Mouse (Mus musculus): ENCODE data around the gene Cnpy2. TPM values are rescaled to one million over a fixed set of nuclear protein-coding genes. Genes with fewer than 3 reads are reported as not detected.

Cnpy2 gene
- polyA plus RNA-seq, 1 experiment from 2014 or later: 364 TPM

DNA sequence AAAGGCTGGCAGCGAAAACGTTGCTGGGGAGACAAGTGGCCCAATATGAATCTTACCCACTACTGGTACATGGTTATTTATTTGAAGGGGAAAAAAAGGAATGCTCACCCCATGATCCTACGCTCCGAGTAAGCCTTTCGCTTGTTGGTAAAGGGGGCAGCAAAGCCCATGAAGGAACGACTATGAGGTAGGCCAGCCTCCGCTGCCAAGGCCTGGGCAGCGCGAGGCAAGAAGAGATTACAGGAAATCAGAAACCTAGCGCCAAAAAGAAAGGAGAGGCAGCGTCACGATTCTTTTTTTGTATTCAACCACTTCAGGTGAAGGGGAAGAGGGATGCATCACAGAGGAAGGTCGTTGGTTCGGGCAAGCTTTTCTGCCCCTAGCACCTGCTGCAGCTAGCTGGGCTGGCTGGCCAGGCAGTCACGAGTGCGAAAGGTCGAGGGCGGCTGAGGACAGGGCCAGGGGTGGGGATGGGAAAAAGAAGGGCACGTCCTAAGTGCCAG, 45.7 kb downstream of the Cnpy2 start:
- WGBS: 20% methylated on average over 18 of the region's 19 CpGs
- H3K27ac ChIP-seq (replicated peaks; ENCODE audit: low read depth, low read length): peak overlapping the region; percentile 91
- peak overlapping the region; percentile 96 for H3K4me2 ChIP-seq (ENCODE audit: low read depth, low read length)
- H3K9ac ChIP-seq (ENCODE audit: low read depth, low read length): peak overlapping the region; percentile 68
- H3K36me3 ChIP-seq (ENCODE audit: control insufficient read depth, insufficient read depth, low read length): peaks cover 18% of the 10 kb centered on the region
- H3K4me3 ChIP-seq (ENCODE audit: low read depth, low read length): peak overlapping the region; percentile 69
- DNase-seq (ENCODE audit: low spot score) (no peak), ATAC-seq (ENCODE audit: low read depth) (no peak)
- no peaks in the 10 kb centered on the region for H3K9me3 ChIP-seq (ENCODE audit: control insufficient read depth, low read length)
- H3K27me3 ChIP-seq (replicated peaks; ENCODE audit: control insufficient read depth, insufficient read depth, low read length): no peaks in the 10 kb centered on the region
- peaks cover 4% of the 10 kb centered on the region; the same call in 1 of the 2 replicates for H3K4me1 ChIP-seq (ENCODE audit: control insufficient read depth, insufficient read depth, low read length)

DNA sequence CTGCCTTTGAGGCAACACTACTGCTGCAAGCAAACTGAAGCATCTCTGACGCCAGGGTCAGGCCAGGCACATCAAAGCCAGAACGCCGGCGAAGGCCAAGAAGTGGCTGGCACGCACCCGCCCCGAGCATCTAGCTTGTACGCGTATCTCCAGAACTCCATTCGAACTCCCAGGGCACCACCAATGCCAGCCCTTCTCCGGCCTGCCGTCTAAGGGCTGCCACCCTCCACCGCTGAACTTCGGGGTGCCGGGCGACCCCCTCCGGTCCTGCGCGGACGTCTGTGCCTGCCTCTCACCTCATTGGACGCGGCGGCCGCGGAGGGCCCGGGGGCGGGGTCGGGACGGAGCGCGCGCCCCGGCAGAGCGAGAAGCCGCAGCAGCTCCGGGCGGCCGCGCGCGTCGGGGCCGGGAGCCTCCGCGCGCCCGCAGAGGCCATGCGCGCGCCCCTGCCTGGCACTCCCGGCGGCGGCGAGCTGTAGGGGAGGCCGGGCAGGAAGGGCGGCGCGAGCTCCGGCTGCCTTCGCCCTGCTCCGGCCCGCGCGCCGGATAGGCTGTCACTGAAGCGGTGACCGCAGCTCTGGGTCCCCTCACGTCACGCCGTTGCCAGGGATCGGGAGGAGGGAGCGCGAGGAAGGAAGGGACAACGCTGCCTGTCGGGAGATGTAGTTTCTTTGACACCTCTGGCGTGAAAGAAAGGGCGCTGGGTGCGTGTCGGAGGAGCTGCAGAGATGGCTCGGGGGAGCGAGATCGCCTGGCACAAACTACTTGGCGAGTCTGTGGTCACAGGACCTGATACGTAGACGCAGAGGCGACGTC, 46.4 kb downstream of the Cnpy2 start, which contains the start of gene Coq10a:
TSS of gene Coq10a (minus strand) at position 596 of the 816 bp plus-strand sequence.
- Histone ChIP-seq H3K9me3 (ENCODE audit: control insufficient read depth, low read length) (no peaks in the 10 kb centered on the region), H3K4me2 (ENCODE audit: low read depth, low read length) (peak within 1 kb of the TSS; percentile 96), H3K4me3 (ENCODE audit: low read depth, low read length) (peak within 1 kb of the TSS; percentile 69), H3K4me1 (ENCODE audit: control insufficient read depth, insufficient read depth, low read length) (peaks cover 4% of the 10 kb centered on the region; the same call in 1 of the 2 replicates), H3K36me3 (ENCODE audit: control insufficient read depth, insufficient read depth, low read length) (peaks cover 11% of the 10 kb centered on the region), H3K27me3 (replicated peaks; ENCODE audit: control insufficient read depth, insufficient read depth, low read length) (no peaks in the 10 kb centered on the region), H3K27ac (replicated peaks; ENCODE audit: low read depth, low read length) (peak within 1 kb of the TSS; percentile 91), H3K9ac (ENCODE audit: low read depth, low read length) (peak within 1 kb of the TSS; percentile 68)
- WGBS: 0% methylated on average over 52 of the region's 87 CpGs
- ATAC-seq (ENCODE audit: low read depth): peak; percentile 95
- peak; percentile 96 for DNase-seq (ENCODE audit: low spot score)

DNA sequence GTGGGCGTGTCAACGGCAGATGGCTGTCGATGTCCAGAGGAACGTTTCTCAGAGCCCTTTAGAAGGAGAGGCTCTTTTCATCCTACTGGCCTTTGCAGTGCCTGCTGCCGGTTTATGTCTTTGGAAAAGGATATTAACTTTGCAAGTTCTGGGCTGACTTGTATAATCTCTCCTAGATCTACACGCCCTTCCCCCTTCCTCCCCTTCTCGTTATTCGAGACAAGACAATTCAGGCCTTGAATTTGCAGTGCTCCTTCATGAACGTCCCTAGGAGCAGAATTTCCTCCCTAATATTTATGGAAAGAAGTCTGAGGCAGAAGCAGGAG, 46.9 kb downstream of the Cnpy2 start:
- 7% methylated on average over 9 of the region's 9 CpGs for WGBS
- peak overlapping the region; percentile 68 for H3K9ac ChIP-seq (ENCODE audit: low read depth, low read length)
- ATAC-seq (ENCODE audit: low read depth): no peak
- H3K4me1 ChIP-seq (ENCODE audit: control insufficient read depth, insufficient read depth, low read length): peaks cover 4% of the 10 kb centered on the region; the same call in 1 of the 2 replicates
- peaks cover 8% of the 10 kb centered on the region; the same call in 1 of the 2 replicates for H3K36me3 ChIP-seq (ENCODE audit: control insufficient read depth, insufficient read depth, low read length)
- no peaks in the 10 kb centered on the region for H3K27me3 ChIP-seq (replicated peaks; ENCODE audit: control insufficient read depth, insufficient read depth, low read length)
- peak overlapping the region; percentile 91 for H3K27ac ChIP-seq (replicated peaks; ENCODE audit: low read depth, low read length)
- H3K4me3 ChIP-seq (ENCODE audit: low read depth, low read length): peak overlapping the region; percentile 69
- no peak for DNase-seq (ENCODE audit: low spot score)
- H3K4me2 ChIP-seq (ENCODE audit: low read depth, low read length): peak overlapping the region; percentile 96
- no peaks in the 10 kb centered on the region for H3K9me3 ChIP-seq (ENCODE audit: control insufficient read depth, low read length)

DNA sequence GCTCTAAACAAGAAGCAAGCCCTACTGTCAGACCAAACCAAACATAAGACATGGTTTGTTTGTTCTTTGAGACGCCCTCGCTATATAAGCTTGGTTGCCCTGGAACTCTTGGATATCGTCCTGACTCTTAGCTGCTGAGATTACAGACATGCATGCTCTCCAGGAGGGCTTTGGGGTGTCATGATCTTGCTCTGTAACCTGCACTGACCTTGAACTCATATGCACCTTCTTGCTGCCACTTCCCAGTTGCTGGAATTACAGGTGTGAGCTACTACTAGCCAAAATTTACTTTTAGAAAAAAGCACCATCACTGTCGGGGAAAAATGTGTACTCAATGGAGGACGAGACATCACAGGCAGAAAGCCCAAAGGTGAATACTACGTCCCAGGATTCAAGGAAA, 47.3 kb downstream of the Cnpy2 start:
- peak overlapping the region; percentile 69 for H3K4me3 ChIP-seq (ENCODE audit: low read depth, low read length)
- peaks cover 8% of the 10 kb centered on the region; the same call in 1 of the 2 replicates for H3K36me3 ChIP-seq (ENCODE audit: control insufficient read depth, insufficient read depth, low read length)
- WGBS: 74% methylated on average over 6 of the region's 6 CpGs
- ATAC-seq (ENCODE audit: low read depth) (no peak), DNase-seq (ENCODE audit: low spot score) (no peak)
- H3K27me3 ChIP-seq (replicated peaks; ENCODE audit: control insufficient read depth, insufficient read depth, low read length): no peaks in the 10 kb centered on the region
- no peaks in the 10 kb centered on the region for H3K9me3 ChIP-seq (ENCODE audit: control insufficient read depth, low read length)
- peak overlapping the region; percentile 91 for H3K27ac ChIP-seq (replicated peaks; ENCODE audit: low read depth, low read length)
- H3K9ac ChIP-seq (ENCODE audit: low read depth, low read length): peak overlapping the region; percentile 68; the same call in 1 of the 2 replicates
- H3K4me1 ChIP-seq (ENCODE audit: control insufficient read depth, insufficient read depth, low read length): peaks cover 4% of the 10 kb centered on the region; the same call in 1 of the 2 replicates
- peak overlapping the region; percentile 96 for H3K4me2 ChIP-seq (ENCODE audit: low read depth, low read length)

DNA sequence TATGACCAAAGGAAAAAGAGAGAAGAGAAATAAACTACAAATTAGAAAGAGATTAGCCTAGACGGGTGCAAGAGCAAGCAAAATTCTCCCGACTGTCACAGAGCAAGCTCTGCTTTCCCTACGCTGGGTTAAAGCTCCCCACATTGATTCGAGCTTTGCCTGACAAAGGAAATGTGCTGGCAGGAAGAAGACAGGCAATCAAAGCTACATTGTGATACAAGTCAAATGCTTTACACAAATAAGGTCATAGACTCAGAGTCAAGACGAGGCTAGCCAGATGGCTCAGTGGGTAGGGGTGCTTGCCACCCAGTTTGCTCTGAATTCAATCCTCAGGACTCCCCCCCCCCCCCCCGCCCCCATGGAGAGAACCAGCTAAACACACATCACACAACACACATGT, 47.8 kb downstream of the Cnpy2 start:
- Histone ChIP-seq H3K27ac (replicated peaks; ENCODE audit: low read depth, low read length) (no peak overlapping the region), H3K36me3 (ENCODE audit: control insufficient read depth, insufficient read depth, low read length) (peaks cover 5% of the 10 kb centered on the region; the same call in 1 of the 2 replicates), H3K4me3 (ENCODE audit: low read depth, low read length) (no peak overlapping the region), H3K4me1 (ENCODE audit: control insufficient read depth, insufficient read depth, low read length) (peaks cover 4% of the 10 kb centered on the region; the same call in 1 of the 2 replicates), H3K4me2 (ENCODE audit: low read depth, low read length) (no peak overlapping the region), H3K9me3 (ENCODE audit: control insufficient read depth, low read length) (no peaks in the 10 kb centered on the region), H3K9ac (ENCODE audit: low read depth, low read length) (no peak overlapping the region), H3K27me3 (replicated peaks; ENCODE audit: control insufficient read depth, insufficient read depth, low read length) (no peaks in the 10 kb centered on the region)
- DNase-seq (ENCODE audit: low spot score): no peak
- 62% methylated on average over 5 of the region's 6 CpGs for WGBS
- no peak for ATAC-seq (ENCODE audit: low read depth)

DNA sequence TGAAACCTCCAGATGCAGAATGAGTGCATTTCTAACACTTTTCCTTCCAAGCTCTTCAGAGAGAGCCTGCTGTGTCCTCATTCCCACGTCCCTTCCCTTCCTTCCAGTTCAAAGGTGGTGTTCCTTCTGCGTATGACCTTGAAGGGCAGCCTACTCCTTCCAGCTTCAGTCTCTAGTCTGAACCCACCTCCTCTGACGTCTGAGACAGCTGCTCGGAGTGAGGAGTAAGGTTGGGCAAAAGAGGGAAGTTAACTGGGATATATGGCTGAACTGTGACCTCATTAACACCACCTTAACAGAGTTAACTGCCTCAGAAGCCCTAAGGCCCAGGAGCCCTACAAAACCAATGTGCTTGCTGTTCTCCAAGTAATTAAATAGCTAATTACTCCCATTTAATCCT, 48.3 kb downstream of the Cnpy2 start:
- WGBS: 51% methylated on average over 4 of the region's 4 CpGs
- no peak overlapping the region for H3K4me2 ChIP-seq (ENCODE audit: low read depth, low read length)

DNA sequence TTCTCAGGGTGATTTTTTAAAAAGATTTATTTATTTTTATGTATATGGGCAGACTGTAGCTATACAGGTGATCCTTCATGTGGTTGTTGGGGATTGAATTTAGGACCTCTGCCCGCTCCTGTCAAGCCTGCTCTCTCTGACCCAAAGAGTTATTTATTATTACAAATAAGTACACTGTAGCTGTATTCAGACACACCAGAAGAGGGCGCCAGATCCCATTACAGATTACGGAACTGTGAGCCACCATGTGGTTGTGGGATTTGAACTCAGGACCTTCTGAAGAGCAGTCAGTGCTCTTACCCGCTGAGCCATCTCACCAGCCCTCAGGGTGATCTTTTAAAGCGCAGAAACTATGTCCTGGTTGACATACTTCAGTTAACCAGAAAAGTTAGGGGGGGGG, 49.9 kb downstream of the Cnpy2 start:
- H3K36me3 ChIP-seq (ENCODE audit: control insufficient read depth, insufficient read depth, low read length): no peaks in the 10 kb centered on the region
- H3K4me3 ChIP-seq (ENCODE audit: low read depth, low read length): no peak overlapping the region
- H3K4me2 ChIP-seq (ENCODE audit: low read depth, low read length): no peak overlapping the region
- ATAC-seq (ENCODE audit: low read depth) (no peak), DNase-seq (ENCODE audit: low spot score) (no peak)
- no peak overlapping the region for H3K9ac ChIP-seq (ENCODE audit: low read depth, low read length)
- H3K4me1 ChIP-seq (ENCODE audit: control insufficient read depth, insufficient read depth, low read length): peaks cover 4% of the 10 kb centered on the region; the same call in 1 of the 2 replicates
- no peaks in the 10 kb centered on the region for H3K27me3 ChIP-seq (replicated peaks; ENCODE audit: control insufficient read depth, insufficient read depth, low read length)
- 83% methylated on average over 5 of the region's 5 CpGs for WGBS
- no peaks in the 10 kb centered on the region for H3K9me3 ChIP-seq (ENCODE audit: control insufficient read depth, low read length)
- H3K27ac ChIP-seq (replicated peaks; ENCODE audit: low read depth, low read length): no peak overlapping the region

More for the DNA sequence above, 48.3 kb downstream of the Cnpy2 start:
- Histone ChIP-seq H3K4me1 (ENCODE audit: control insufficient read depth, insufficient read depth, low read length) (peaks cover 4% of the 10 kb centered on the region; the same call in 1 of the 2 replicates), H3K36me3 (ENCODE audit: control insufficient read depth, insufficient read depth, low read length) (no peaks in the 10 kb centered on the region; the same call in 1 of the 2 replicates), H3K9ac (ENCODE audit: low read depth, low read length) (no peak overlapping the region), H3K27ac (replicated peaks; ENCODE audit: low read depth, low read length) (no peak overlapping the region), H3K4me3 (ENCODE audit: low read depth, low read length) (no peak overlapping the region), H3K27me3 (replicated peaks; ENCODE audit: control insufficient read depth, insufficient read depth, low read length) (no peaks in the 10 kb centered on the region), H3K9me3 (ENCODE audit: control insufficient read depth, low read length) (no peaks in the 10 kb centered on the region)
- no peak for DNase-seq (ENCODE audit: low spot score)
- ATAC-seq (ENCODE audit: low read depth): no peak

DNA sequence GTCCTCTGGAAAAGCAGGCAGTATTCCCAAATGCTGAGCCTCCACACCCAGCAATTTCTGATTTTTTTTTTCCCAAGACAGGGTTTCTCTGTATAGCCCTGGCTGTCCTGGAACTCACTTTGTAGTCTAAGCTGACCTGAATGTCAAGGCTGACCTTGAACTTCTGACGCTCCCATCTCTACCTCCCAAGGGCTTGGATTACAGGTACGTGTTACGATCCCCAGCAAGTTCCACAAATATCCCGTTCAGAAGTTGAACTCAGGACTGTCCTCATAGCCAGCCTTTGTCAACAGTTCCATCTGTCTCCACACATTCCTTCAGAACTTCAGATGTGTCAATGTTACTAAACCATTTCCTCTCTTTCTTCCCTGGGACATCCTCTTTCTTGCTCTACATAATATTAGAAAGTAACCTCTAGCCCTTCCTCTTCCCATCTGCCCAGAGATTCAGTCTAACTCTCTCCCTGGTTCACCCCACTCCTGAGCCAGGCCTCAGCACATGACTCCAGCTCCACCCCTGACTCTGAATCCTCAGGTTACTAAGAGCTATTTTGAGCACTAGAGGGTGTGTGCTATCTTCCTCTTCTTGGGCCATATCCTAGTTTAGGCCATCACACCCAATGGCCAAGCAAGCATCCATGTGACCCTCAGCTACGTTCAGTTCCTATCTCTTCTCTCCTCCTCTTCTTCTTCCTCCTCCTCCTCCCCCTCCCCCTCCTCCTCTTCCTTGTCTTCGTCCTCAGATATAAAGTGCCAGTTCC, 50.9 kb downstream of the Cnpy2 start:
- no peak overlapping the region for H3K4me3 ChIP-seq (ENCODE audit: low read depth, low read length)
- no peaks in the 10 kb centered on the region for H3K36me3 ChIP-seq (ENCODE audit: control insufficient read depth, insufficient read depth, low read length)
- H3K27me3 ChIP-seq (replicated peaks; ENCODE audit: control insufficient read depth, insufficient read depth, low read length): no peaks in the 10 kb centered on the region
- DNase-seq (ENCODE audit: low spot score): no peak
- ATAC-seq (ENCODE audit: low read depth): no peak
- H3K9me3 ChIP-seq (ENCODE audit: control insufficient read depth, low read length): no peaks in the 10 kb centered on the region
- H3K4me2 ChIP-seq (ENCODE audit: low read depth, low read length): no peak overlapping the region
- peaks cover 3% of the 10 kb centered on the region for H3K4me1 ChIP-seq (ENCODE audit: control insufficient read depth, insufficient read depth, low read length)
- H3K9ac ChIP-seq (ENCODE audit: low read depth, low read length): no peak overlapping the region
- H3K27ac ChIP-seq (replicated peaks; ENCODE audit: low read depth, low read length): no peak overlapping the region
- WGBS: 73% methylated on average over 6 of the region's 6 CpGs
